Mouse (Mus musculus): Measurements from ENCODE around the gene Selenoh.

Selenoh gene

GRCm38 (mm10) chr2:84626366-84626975 is 44.1 kb downstream of the Selenoh start:
- DNase-seq = no peak

- DNase-seq = no peak
These were observed 46.4 kb downstream of the Selenoh start for GRCm38 (mm10) chr2:84624201-84624600.

- no peak for DNase-seq
These were observed 47.0 kb downstream of the Selenoh start for GRCm38 (mm10) chr2:84623428-84624119.

- no peak for DNase-seq
These were observed 47.9 kb downstream of the Selenoh start for GRCm38 (mm10) chr2:84622668-84623067.

- no peak for DNase-seq
These were observed 50.8 kb downstream of the Selenoh start for GRCm38 (mm10) chr2:84619646-84620340.

Data from cerebellum, postnatal 14 days (tissue).